In the genomic region with DNA sequence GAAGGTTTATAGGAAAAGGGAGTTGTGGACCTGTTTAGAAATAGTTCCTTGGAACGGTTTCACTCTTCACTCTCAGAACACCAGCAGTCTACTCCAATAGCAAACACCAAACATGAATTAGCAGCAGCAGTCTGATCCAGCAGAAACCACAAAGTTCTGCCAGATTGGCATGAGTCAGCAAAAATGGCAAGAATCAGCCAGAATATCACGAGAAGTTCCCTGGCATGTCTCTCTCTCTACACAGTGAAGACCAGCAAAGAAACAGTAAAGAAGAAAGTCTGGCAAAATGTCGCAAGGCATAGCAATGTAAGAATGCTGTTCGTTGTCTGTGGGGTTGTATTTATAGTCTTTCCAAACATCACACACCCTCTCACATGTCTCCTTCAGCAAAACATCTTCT, we compare ENCODE assay signal across 32 mouse cellular contexts. TPM values are rescaled to one million over a fixed set of nuclear protein-coding genes. Genes with fewer than 3 reads are reported as not detected.
DNase-seq lines count a peak whose midpoint lies in the region; ATAC-seq and TF ChIP-seq lines count a peak whose summit lies in the region.
"Had no signal": no experiment of that assay in that cellular context is flagged by ENCODE, and none has a peak within 500 bp of the region (broad histone marks: within the 10 kb centered on the region; RNA-seq: fewer than 3 reads in every experiment).

No protein-coding gene starts in this region.

- no peak overlapping the region for H3K9ac ChIP-seq in lung, postnatal 0 days (replicated peaks; ENCODE audit: low read depth)
- no peak overlapping the region for H3K9ac ChIP-seq in stomach, postnatal 0 days (ENCODE audit: low read length)
- H3K9ac ChIP-seq: forebrain, embryonic 15.5 days; heart, embryonic 12.5 days; hindbrain, embryonic 14.5 days; limb, embryonic 15.5 days; liver, embryonic 13.5 days had no signal

- H3K4me2 ChIP-seq in lung, postnatal 0 days (replicated peaks; ENCODE audit: low read depth, low read length), result no peak overlapping the region
- H3K4me2 ChIP-seq in stomach, postnatal 0 days (replicated peaks; ENCODE audit: low read depth), result no peak overlapping the region
- H3K4me2 ChIP-seq: forebrain, embryonic 15.5 days; heart, embryonic 12.5 days; hindbrain, embryonic 14.5 days; limb, embryonic 15.5 days; liver, embryonic 13.5 days; midbrain, embryonic 11.5 days had no signal

- no peak for TF ChIP-seq CTCF in lung, postnatal 0 days (IDR thresholded peaks at IDR 0.05)
- TF ChIP-seq CTCF in stomach, postnatal 0 days (IDR thresholded peaks at IDR 0.05; ENCODE audit: low read depth), result no peak
- no peak for TF ChIP-seq CTCF in thymus, adult 2 months (IDR thresholded peaks at IDR 0.05; ENCODE audit: borderline replicate concordance, control insufficient read depth, extremely low read depth, insufficient read depth, low read length, poor library complexity)

- H3K4me1 ChIP-seq in lung, postnatal 0 days (ENCODE audit: insufficient read depth, low read depth, low read length), result 0 out of 2 replicates have a peak, but pooled peaks cover 3% of the 10 kb centered on the region
- no peaks in the 10 kb centered on the region for H3K4me1 ChIP-seq in stomach, postnatal 0 days (replicated peaks; ENCODE audit: control insufficient read depth, insufficient read depth)
- H3K4me1 ChIP-seq in thymus, adult 2 months (replicated peaks; ENCODE audit: control insufficient read depth, insufficient read depth, low read length), result no peaks in the 10 kb centered on the region
- H3K4me1 ChIP-seq: forebrain, embryonic 10.5 days; forebrain, embryonic 15.5 days; limb, embryonic 10.5 days; liver, embryonic 13.5 days had no signal

- H3K36me3 ChIP-seq in lung, postnatal 0 days (ENCODE audit: insufficient read depth, low read length), result no peaks in the 10 kb centered on the region
- no peaks in the 10 kb centered on the region for H3K36me3 ChIP-seq in stomach, postnatal 0 days (ENCODE audit: control insufficient read depth, insufficient read depth, low read length)
- H3K36me3 ChIP-seq in thymus, adult 2 months (ENCODE audit: control insufficient read depth, insufficient read depth, low read length), result no peaks in the 10 kb centered on the region
- H3K36me3 ChIP-seq: forebrain, embryonic 10.5 days; forebrain, embryonic 15.5 days; G1E; heart, embryonic 12.5 days; limb, embryonic 10.5 days; limb, embryonic 15.5 days; liver, embryonic 13.5 days had no signal

- no peaks in the 10 kb centered on the region for H3K27me3 ChIP-seq in lung, postnatal 0 days (replicated peaks; ENCODE audit: insufficient read depth, low read length)
- H3K27me3 ChIP-seq in stomach, postnatal 0 days (ENCODE audit: control insufficient read depth, insufficient read depth, low read length), result no peaks in the 10 kb centered on the region
- no peaks in the 10 kb centered on the region for H3K27me3 ChIP-seq in thymus, adult 2 months (ENCODE audit: control insufficient read depth, insufficient read depth, low read length)
- H3K27me3 ChIP-seq: forebrain, embryonic 15.5 days; heart, embryonic 12.5 days; limb, embryonic 15.5 days; liver, embryonic 13.5 days had no signal

- H3K27ac ChIP-seq in lung, postnatal 0 days (ENCODE audit: low read length), result no peak overlapping the region
- H3K27ac ChIP-seq in stomach, postnatal 0 days (replicated peaks), result 0 out of 2 replicates have a peak overlapping the region, but pooled peaks have one; percentile 20
- no peak overlapping the region for H3K27ac ChIP-seq in thymus, adult 2 months (ENCODE audit: control insufficient read depth, insufficient read depth, low read length)
- H3K27ac ChIP-seq: forebrain, embryonic 10.5 days; forebrain, embryonic 15.5 days; heart, adult 2 months; hindbrain, embryonic 14.5 days; limb, embryonic 10.5 days; liver, embryonic 13.5 days had no signal

- 49% methylated on average over 4 of the region's 4 CpGs for WGBS in lung, postnatal 0 days
- 45% methylated on average over 4 of the region's 4 CpGs for WGBS in stomach, postnatal 0 days
- 73% methylated on average over 4 of the region's 4 CpGs for WGBS in thymus, adult 2 months

- peak; percentile 25 for DNase-seq in lung, postnatal 0 days (ENCODE audit: low spot score)
- no peak for DNase-seq in lung, postnatal 36 days
- DNase-seq in adipocyte (ENCODE audit: low spot score), result peak; percentile 79
- DNase-seq in stomach, postnatal 0 days (ENCODE audit: low spot score), result no peak
- no peak for DNase-seq in MN1 (ENCODE audit: low spot score)
- DNase-seq in spleen, postnatal 14 days (ENCODE audit: low spot score in 2 of 2), result no peak
- DNase-seq in thymus, adult 2 months, result no peak
- DNase-seq: adrenal gland, adult 2 months; adrenal gland, postnatal 36 days; cerebellum, adult 11 months; cerebellum, adult 9-10 months; cerebellum, postnatal 36 days; gastrocnemius, postnatal 36 days; heart, adult 2 months; heart, postnatal 4 days; kidney, adult 8-10 months; kidney, postnatal 14 days; liver, embryonic 13.5 days; lung, adult 2 months; lung, postnatal 14 days; right cerebral cortex, postnatal 25 days; thymus, postnatal 25 days had no signal

- TF ChIP-seq POLR2A in thymus, adult 2 months (IDR thresholded peaks at IDR 0.05; ENCODE audit: control insufficient read depth, extremely low read depth, insufficient read depth, low read length, poor library complexity), result no peak

- H3K4me3 ChIP-seq in lung, postnatal 0 days (ENCODE audit: low read depth, low read length), result no peak overlapping the region
- H3K4me3 ChIP-seq in stomach, postnatal 0 days (ENCODE audit: low read depth, low read length), result no peak overlapping the region
- H3K4me3 ChIP-seq in thymus, adult 2 months (ENCODE audit: control insufficient read depth, insufficient read depth, low read length), result no peak overlapping the region
- H3K4me3 ChIP-seq: forebrain, embryonic 10.5 days; forebrain, embryonic 15.5 days; heart, adult 2 months; heart, embryonic 12.5 days; limb, embryonic 10.5 days; limb, embryonic 15.5 days; liver, embryonic 13.5 days had no signal

- no peak for ATAC-seq in lung, postnatal 0 days
- ATAC-seq in granulocyte monocyte progenitor cell, adult 5-6 weeks (replicated peaks; ENCODE audit: poor library complexity, severe bottlenecking), result 0 out of 2 replicates have a peak, but pooled peaks have one; percentile 2
- peak; percentile 37; the same call in 1 of the 2 replicates for ATAC-seq in stomach, postnatal 0 days (ENCODE audit: low FRiP score, low TSS enrichment)
- ATAC-seq: forebrain, embryonic 15.5 days; midbrain, embryonic 16.5 days had no signal

- no peaks in the 10 kb centered on the region for H3K9me3 ChIP-seq in lung, postnatal 0 days (ENCODE audit: low read length)
- no peaks in the 10 kb centered on the region for H3K9me3 ChIP-seq in stomach, postnatal 0 days (ENCODE audit: control insufficient read depth, low read length)
- H3K9me3 ChIP-seq: forebrain, embryonic 10.5 days; forebrain, embryonic 15.5 days; G1E; heart, embryonic 12.5 days; limb, embryonic 10.5 days; limb, embryonic 15.5 days; liver, embryonic 13.5 days had no signal

- TF ChIP-seq EP300 in lung, postnatal 0 days (IDR thresholded peaks at IDR 0.05), result no peak
- no peak for TF ChIP-seq EP300 in stomach, postnatal 0 days (optimal IDR thresholded peaks at IDR 0.05)

RNA-seq across cellular contexts. Expression of a gene that starts 11.0 kb away (rescaled TPM):
- 57.4 and 60.4 TPM in 2 replicates for polyA plus RNA-seq in lung, postnatal 0 days (2015; fragmentation: Nextera tagmentation; extraction: Ambion mirVana)
- 56.5 and 86.2 TPM in 2 replicates for total RNA-seq in granulocyte monocyte progenitor cell, adult 5-6 weeks (2014; fragmentation: Nextera tagmentation)
- total RNA-seq in granulocyte monocyte progenitor cell, adult 5-6 weeks (2017), result 48.2 and 49.2 TPM in 2 replicates
- 79.8 and 84.5 TPM in 2 replicates for polyA plus RNA-seq in stomach, postnatal 0 days (2015; fragmentation: Nextera tagmentation; extraction: Ambion mirVana)
- polyA plus RNA-seq in thymus, adult 2 months (2012; rRNA removed), result 19.2 and 20.4 TPM in 2 replicates

RNA-seq across cellular contexts. Expression of a gene that starts 58.1 kb away (rescaled TPM):
- 4.8 and 5.4 TPM in 2 replicates for polyA plus RNA-seq in lung, postnatal 0 days (2015; fragmentation: Nextera tagmentation; extraction: Ambion mirVana)
- 38.6 and 70.1 TPM in 2 replicates for total RNA-seq in granulocyte monocyte progenitor cell, adult 5-6 weeks (2014; fragmentation: Nextera tagmentation)
- total RNA-seq in granulocyte monocyte progenitor cell, adult 5-6 weeks (2017), result 62.0 and 76.5 TPM in 2 replicates
- polyA plus RNA-seq in stomach, postnatal 0 days (2015; fragmentation: Nextera tagmentation; extraction: Ambion mirVana), result 7.1 and 8.9 TPM in 2 replicates
- polyA plus RNA-seq in thymus, adult 2 months (2012; rRNA removed), result 6.7 TPM in 2 replicates

Comparison
In these comparisons a context has a peak if more than half of its experiments do, and no peak if none do; other contexts are left out.
1. DNase-seq: peak in lung, postnatal 0 days (single experiment) and adipocyte (single experiment); none in lung, postnatal 36 days (single experiment), stomach, postnatal 0 days (single experiment), MN1 (single experiment), spleen, postnatal 14 days (0 of 2) and thymus, adult 2 months (single experiment).